Mouse (Mus musculus) lung, embryonic 16.5 days (tissue): ENCODE measurements around the gene Alg1. TPM values are rescaled to one million over a fixed set of nuclear protein-coding genes. Genes with fewer than 3 reads are reported as not detected.
A peak's percentile ranks its signal among the peaks of the same experiment; 100 is the strongest.

ENCODE experiments used
- ATAC-seq: fragments of 200-750 bp; cut with Nextera tagmentation; 2 replicates; pipeline ENCODE4 v1.8.0; 2017; ENCODE audit warnings: low read depth, mild to moderate bottlenecking, moderate library complexity
- H3K27ac ChIP-seq: fragments of 300-500 bp; sonication (generic); 2 replicates; pipeline ENCODE4 v1.5.1; 2014; ENCODE audit warnings: mild to moderate bottlenecking, control low read depth, low read length
- H3K27me3 ChIP-seq: fragments of 300-500 bp; sonication (generic); 2 replicates; pipeline ENCODE4 v1.6.1; 2014; ENCODE audit warnings: low read depth, low read length, mixed read lengths; ENCODE audit not compliant: control insufficient read depth, insufficient read depth
- H3K36me3 ChIP-seq: fragments of 300-500 bp; sonication (generic); 2 replicates; pipeline ENCODE4 v1.6.1; 2014; ENCODE audit warnings: low read length; ENCODE audit not compliant: control insufficient read depth, insufficient read depth
- H3K4me1 ChIP-seq: fragments of 300-500 bp; sonication (generic); replicated peaks from 2 replicates; pipeline ENCODE4 v1.6.1; 2014; ENCODE audit warnings: low read length, mixed read lengths; ENCODE audit not compliant: control insufficient read depth, insufficient read depth
- H3K4me2 ChIP-seq: fragments of 300-500 bp; sonication (generic); 2 replicates; pipeline ENCODE4 v1.6.1; 2014; ENCODE audit warnings: low read depth, low read length, control low read depth
- H3K4me3 ChIP-seq: fragments of 300-500 bp; sonication (generic); 2 replicates; pipeline ENCODE4 v1.5.1; 2014; ENCODE audit warnings: mild to moderate bottlenecking, low read length, control low read depth
- H3K9ac ChIP-seq: fragments of 300-500 bp; sonication (generic); 2 replicates; pipeline ENCODE4 v1.6.1; 2014; ENCODE audit warnings: low read length, control low read depth
- H3K9me3 ChIP-seq: fragments of 300-500 bp; sonication (generic); 2 replicates; pipeline ENCODE4 v1.6.1; 2016; ENCODE audit warnings: low read length; ENCODE audit not compliant: control insufficient read depth
- WGBS: fragments of 180-500 bp; shearing (Covaris S2); extraction: QIAGEN DNeasy Blood & Tissue Kit; methylation state at CpG from one replicate; pipeline ENCODE4 v1.1.7; 2014; 5-methylcytosine and 5-hydroxymethylcytosine counted together
- polyA plus RNA-seq: library from polyadenylated mRNA; unstranded; fragments of >200 nt; fragmentation: Nextera tagmentation; extraction: Ambion mirVana; gene quantifications from 2 replicates; pipeline ENCODE4 v1.2.1, GENCODE M21; 2015

The Alg1 gene
- polyA plus RNA-seq, result 32.7 and 34.1 TPM in 2 replicates

DNA sequence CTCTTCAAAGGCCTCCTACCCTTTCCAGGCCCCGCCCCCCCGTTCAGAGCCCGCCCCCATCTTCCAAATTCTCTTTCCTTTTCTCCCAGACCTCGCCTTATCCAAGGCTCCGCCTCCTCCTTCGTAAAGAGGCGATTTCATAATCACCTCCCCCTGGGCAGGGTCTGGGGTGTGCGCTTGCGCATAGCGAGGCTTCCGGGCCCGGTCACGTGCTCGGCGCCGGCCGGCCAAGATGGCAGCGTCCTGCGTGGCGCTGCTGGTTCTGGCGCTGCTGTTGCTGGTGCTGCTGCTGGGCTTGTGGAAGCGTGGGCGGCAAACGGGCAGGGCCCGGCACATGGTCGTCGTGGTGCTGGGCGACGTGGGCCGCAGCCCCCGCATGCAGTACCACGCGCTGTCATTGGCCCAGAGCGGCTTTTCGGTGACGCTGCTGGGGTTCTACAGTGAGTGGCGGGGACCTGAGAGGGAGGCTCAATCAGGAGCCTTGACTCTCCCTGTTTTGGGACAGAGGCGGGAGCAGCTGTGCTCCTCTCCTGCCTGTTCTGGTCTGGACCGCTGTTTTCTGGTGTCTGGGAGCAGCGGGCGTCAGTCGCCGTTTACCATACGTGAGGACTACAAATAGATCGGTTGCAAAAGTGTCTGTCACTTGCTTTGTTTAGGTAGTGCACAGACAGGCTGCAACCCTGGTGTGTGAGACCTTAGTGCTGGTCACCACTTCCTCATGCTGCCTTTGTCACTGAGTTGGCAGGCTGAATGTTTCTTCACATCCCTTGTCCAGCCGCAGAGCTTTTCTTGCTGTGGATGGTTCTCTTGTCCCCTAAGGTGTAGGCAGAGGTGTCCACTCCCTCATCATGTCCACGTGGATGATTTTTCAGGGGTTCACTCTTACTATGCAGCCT, at the start of gene Alg1:
Alg1 (plus strand) TSS at position 204 of the 896 bp plus-strand sequence.
- Histone ChIP-seq H3K27ac (peak within 1 kb of the TSS; percentile 38), H3K4me2 (peak within 1 kb of the TSS; percentile 81)
- peak; percentile 97 for ATAC-seq

DNA sequence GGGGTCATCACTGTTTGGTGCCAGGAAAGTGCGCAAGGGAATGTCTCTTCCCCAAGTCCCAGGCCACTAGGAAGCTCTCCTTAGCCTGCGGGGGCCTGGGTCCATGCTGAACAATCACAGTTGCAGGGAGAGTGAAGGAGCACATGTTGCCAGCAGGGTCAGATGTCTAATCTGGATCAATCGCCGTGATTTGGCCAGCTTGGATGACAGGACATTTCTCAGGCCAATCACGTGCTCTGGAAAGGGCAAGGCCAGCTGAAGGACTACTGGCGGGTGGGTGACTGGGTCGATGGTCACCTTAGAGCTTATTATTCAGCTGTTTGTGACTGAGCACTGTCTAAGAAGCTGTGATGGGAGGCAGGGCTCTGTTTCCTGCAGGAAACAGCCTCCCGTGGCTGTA, 49.3 kb upstream of the Alg1 start:
- no peaks in the 10 kb centered on the region for H3K27me3 ChIP-seq
- no peak overlapping the region for H3K27ac ChIP-seq
- no peak for ATAC-seq
- H3K9me3 ChIP-seq, result no peaks in the 10 kb centered on the region
- H3K9ac ChIP-seq, result no peak overlapping the region
- no peaks in the 10 kb centered on the region for H3K4me1 ChIP-seq
- H3K4me2 ChIP-seq, result no peak overlapping the region
- 48% methylated on average over 8 of the region's 8 CpGs for WGBS
- no peaks in the 10 kb centered on the region for H3K36me3 ChIP-seq
- H3K4me3 ChIP-seq, result no peak overlapping the region

More for the DNA sequence above, at the start of gene Alg1:
- no peaks in the 10 kb centered on the region for H3K9me3 ChIP-seq
- WGBS, result 2% methylated on average over 47 of the region's 47 CpGs
- H3K4me1 ChIP-seq, result peaks cover 9% of the 10 kb centered on the region; the same call in 1 of the 2 replicates
- H3K9ac ChIP-seq, result peak within 1 kb of the TSS; percentile 79
- H3K27me3 ChIP-seq, result no peaks in the 10 kb centered on the region
- no peaks in the 10 kb centered on the region; the same call in 1 of the 2 replicates for H3K36me3 ChIP-seq
- H3K4me3 ChIP-seq, result peak within 1 kb of the TSS; percentile 80

DNA sequence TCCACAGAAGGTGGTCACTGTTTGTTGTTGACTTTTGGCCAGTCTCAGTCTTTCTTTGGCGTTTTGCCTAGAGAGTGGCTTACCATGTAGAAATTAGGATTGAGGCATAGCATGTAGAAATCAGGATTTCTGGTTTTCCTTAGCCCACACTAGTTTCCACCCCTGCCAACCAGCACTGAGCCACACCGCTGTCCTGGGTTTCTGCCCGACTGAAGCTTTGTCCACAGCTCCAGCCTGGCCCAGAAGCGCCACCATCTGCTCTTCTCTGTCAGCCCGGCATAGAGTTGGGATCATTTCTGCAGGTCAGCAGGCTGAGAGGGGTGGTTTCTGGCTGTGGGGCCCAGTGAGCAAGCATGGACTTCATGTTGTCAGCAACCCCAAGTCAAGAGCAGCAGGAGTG, 48.5 kb upstream of the Alg1 start:
- Histone ChIP-seq H3K27me3 (no peaks in the 10 kb centered on the region), H3K9ac (no peak overlapping the region), H3K27ac (no peak overlapping the region), H3K36me3 (no peaks in the 10 kb centered on the region), H3K4me3 (no peak overlapping the region), H3K4me2 (no peak overlapping the region), H3K4me1 (no peaks in the 10 kb centered on the region), H3K9me3 (no peaks in the 10 kb centered on the region)
- 78% methylated on average over 5 of the region's 5 CpGs for WGBS
- ATAC-seq, result no peak

DNA sequence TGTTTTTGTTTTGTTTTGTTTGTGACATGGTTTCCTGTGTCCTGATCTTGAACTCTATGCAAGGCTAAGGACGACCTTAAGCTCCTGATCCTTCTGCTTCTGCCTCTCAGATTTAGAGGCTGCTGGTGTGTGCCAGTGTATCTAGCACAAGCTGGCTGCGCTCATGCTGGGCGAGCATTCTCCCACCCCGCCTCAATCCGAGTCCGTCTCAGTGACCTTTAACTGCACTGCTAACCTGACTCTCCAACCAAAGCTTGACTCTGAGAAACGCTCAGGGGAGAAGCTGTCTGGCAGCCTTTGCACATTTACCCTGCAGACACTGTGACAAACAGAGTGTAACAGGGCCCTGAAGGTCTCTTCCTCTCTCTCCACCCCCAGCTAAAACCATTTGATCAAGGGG, 47.7 kb upstream of the Alg1 start:
- no peak overlapping the region for H3K9ac ChIP-seq
- no peak overlapping the region for H3K4me2 ChIP-seq
- WGBS, result 46% methylated on average over 7 of the region's 7 CpGs
- no peaks in the 10 kb centered on the region for H3K36me3 ChIP-seq
- no peaks in the 10 kb centered on the region for H3K9me3 ChIP-seq
- H3K27ac ChIP-seq, result no peak overlapping the region
- no peak overlapping the region for H3K4me3 ChIP-seq
- H3K27me3 ChIP-seq, result no peaks in the 10 kb centered on the region
- no peaks in the 10 kb centered on the region for H3K4me1 ChIP-seq
- ATAC-seq, result no peak

DNA sequence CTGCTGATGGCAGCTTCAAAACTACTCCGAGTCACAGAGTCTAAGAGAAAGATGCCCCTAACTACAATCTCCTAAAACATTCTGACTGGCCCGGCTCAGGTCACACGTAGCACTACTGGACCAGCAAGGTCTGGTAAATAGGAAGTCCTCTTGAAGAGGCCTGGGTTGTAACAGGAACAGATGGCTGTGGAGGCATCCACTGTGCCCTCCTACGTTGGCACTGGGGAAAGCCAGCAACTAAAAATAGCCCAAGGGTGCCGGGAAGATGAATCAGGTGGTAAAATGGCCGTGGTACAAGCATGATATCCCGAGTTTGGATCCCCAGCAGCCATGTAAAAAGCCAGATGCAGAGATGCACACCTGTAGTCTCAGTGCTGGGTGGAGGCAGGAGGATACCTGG, 47.2 kb upstream of the Alg1 start:
- Histone ChIP-seq H3K9ac (no peak overlapping the region), H3K9me3 (no peaks in the 10 kb centered on the region), H3K4me2 (no peak overlapping the region), H3K4me1 (no peaks in the 10 kb centered on the region), H3K27me3 (no peaks in the 10 kb centered on the region), H3K36me3 (no peaks in the 10 kb centered on the region), H3K27ac (no peak overlapping the region), H3K4me3 (no peak overlapping the region)
- 54% methylated on average over 7 of the region's 7 CpGs for WGBS
- no peak for ATAC-seq

DNA sequence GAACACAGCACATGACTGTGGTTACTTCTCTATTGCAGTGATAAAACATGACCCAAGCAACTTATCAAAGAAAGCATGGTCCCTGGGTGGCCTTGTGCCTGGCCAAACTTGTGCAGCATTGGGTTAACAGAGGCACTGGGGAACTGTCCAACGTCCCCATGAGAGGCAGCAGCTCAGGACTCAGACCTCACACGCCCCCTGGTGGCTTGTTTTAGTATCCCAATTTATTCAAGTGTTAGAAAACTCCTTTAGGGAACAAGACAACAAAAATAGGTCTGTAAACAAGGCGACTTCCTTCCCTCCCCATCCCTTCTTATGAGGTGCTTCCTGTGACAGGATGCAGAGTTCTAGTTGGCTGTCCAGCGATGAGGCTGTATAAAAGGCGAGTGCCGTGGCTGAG, 38.3 kb upstream of the Alg1 start:
- no peak overlapping the region for H3K27ac ChIP-seq
- no peak overlapping the region for H3K4me2 ChIP-seq
- H3K4me3 ChIP-seq, result no peak overlapping the region
- no peak overlapping the region for H3K9ac ChIP-seq
- H3K36me3 ChIP-seq, result no peaks in the 10 kb centered on the region
- peak; percentile 45; the same call in 1 of the 2 replicates for ATAC-seq
- 22% methylated on average over 6 of the region's 6 CpGs for WGBS
- no peaks in the 10 kb centered on the region for H3K9me3 ChIP-seq
- no peaks in the 10 kb centered on the region for H3K27me3 ChIP-seq
- no peaks in the 10 kb centered on the region for H3K4me1 ChIP-seq

DNA sequence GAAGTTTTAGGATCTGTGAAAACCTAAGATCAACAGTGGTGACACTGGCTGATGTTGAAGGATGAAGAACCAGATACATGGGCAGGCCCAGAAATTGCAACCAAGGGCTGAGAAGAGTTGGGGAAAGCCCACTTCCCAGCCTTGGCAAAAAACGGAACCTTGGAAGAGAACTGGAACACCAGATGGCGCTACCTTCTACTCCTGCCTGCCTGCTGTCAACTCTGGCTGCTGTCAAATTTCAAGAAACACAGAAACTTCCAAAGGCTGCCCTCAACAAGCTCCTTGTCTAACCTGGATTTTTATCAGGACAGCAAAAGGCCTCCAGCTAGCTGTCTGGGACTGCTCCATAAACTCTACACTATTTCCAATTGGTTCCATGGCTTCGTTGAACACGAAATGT, 30.7 kb upstream of the Alg1 start:
- H3K27me3 ChIP-seq, result no peaks in the 10 kb centered on the region
- H3K4me1 ChIP-seq, result peaks cover 5% of the 10 kb centered on the region
- peak overlapping the region; percentile 71 for H3K9ac ChIP-seq
- no peak overlapping the region for H3K27ac ChIP-seq
- peak overlapping the region; percentile 83 for H3K4me3 ChIP-seq
- no peak for ATAC-seq
- no peaks in the 10 kb centered on the region for H3K36me3 ChIP-seq
- H3K4me2 ChIP-seq, result peak overlapping the region; percentile 98
- WGBS, result 15% methylated on average over 4 of the region's 4 CpGs
- no peaks in the 10 kb centered on the region for H3K9me3 ChIP-seq

DNA sequence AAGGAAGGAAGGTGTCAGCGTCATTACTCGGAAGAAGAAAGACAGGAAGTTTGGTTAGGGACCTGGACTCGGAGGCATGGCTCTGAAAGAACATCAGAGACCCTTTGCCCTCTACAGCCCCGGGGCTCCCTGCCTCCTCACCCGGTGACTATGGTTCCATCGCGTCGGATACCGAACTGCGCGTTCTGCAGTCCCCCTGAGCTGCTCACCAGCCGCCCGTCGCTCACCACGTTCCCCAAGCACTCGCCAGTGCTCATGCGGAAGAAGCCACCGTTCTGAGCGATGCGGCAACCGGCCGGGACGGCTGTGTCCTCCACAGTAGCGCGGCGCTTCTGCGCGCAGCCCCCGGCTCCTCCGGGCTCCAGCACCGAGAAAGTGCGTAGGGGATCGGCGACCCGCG, 30.2 kb upstream of the Alg1 start:
- Histone ChIP-seq H3K4me1 (peaks cover 5% of the 10 kb centered on the region), H3K4me3 (peak overlapping the region; percentile 83), H3K9ac (peak overlapping the region; percentile 71), H3K27me3 (no peaks in the 10 kb centered on the region), H3K9me3 (no peaks in the 10 kb centered on the region), H3K4me2 (peak overlapping the region; percentile 98), H3K27ac (no peak overlapping the region), H3K36me3 (no peaks in the 10 kb centered on the region)
- WGBS, result under 1% methylated on average over 36 of the region's 36 CpGs
- ATAC-seq, result peak; percentile 23; the same call in 1 of the 2 replicates

DNA sequence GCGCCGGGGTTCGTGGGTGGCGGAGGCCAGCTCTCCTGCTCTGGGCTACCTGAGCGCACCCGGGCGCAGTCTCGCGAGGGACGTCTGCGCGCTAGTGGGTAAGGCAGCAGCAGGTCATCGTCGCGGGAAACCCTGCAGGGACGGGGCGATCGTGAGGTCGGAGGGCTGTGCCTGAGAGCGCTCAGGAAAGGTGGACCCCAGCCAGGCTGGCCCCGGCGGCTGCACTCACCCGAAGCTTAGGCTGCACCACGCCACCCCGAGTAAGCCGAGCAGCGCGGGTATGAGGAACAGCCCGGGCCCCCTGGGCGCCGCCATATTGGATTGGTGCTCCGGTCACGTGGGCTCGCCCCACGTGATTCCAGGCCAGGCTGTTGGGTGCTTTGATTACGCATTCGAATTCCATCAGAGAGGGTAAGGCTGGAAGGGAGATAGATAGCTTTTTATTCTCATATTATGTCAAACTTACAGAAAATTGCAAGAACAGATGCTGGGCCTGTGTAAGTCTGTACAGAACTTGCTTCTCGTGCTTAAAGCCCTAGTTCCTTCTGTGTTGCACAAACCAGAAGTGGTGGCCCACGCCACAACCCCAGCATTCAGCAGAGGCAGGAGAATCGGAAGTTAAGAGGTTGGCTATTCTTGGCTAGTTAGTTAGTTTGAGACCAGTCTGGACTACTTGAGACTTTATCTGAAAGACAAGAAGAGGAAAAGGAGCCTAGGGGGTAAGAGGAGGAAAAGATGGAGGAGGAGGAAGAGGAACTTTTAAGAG, 29.6 kb upstream of the Alg1 start, which contains the start of gene Nagpa:
Nagpa (minus strand) TSS at position 345 of the 766 bp plus-strand sequence.
- Histone ChIP-seq H3K4me3 (peak within 1 kb of the TSS; percentile 83), H3K9me3 (no peaks in the 10 kb centered on the region), H3K4me1 (peaks cover 5% of the 10 kb centered on the region), H3K9ac (peak within 1 kb of the TSS; percentile 71), H3K27me3 (no peaks in the 10 kb centered on the region), H3K4me2 (peak within 1 kb of the TSS; percentile 98), H3K36me3 (no peaks in the 10 kb centered on the region), H3K27ac (no peak within 1 kb of the TSS)
- WGBS, result 3% methylated on average over 40 of the region's 40 CpGs
- ATAC-seq, result peak; percentile 91
